Mouse (Mus musculus) spleen, postnatal 4 days (tissue): ENCODE results near the gene Snx8.

Experiments used
- DNase-seq, 2 experiments: peaks; one replicate each; pipeline ENCODE4 v3.0.0; 2022; ENCODE audit warnings: low spot score in 2 of 2

Snx8 gene

DNA sequence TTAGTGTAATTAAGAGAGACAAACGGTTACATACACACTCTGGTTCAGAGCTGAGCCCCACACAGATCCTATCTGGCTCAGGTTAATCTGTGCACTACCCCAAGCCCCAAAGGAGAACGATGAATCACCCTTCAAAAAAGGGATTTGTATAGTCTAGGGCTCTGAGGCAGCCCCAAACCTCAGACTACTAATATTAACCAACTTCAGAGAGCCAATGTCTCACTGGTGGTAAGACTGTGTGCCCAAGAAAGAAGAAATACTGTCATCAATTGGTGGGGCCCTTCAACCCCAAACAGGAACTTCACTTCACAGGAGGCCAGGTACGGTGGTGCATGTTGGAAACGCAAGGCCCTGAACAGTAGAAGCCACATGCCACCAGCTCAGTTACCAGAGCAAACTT, 43.8 kb downstream of the Snx8 start:
- no peak for DNase-seq

DNA sequence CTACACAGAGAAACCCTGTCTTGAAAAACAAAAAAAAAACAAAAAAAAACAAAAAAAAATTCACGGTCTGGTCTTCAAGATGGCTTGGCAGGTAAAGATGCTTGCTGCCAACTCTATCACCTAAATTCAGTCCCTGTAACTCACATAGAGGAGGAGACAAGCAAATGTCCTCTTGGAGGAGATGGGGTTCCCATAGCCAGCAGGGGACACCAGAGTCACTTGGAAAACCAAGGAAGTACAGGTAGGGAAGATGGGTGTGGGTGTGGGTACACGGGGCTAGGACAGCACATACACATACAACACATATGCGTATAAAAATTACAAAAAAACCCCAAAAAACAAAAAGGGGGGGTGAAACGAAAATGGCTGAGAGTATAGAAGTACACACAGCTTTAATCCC, 46.2 kb downstream of the Snx8 start:
- DNase-seq: no peak

DNA sequence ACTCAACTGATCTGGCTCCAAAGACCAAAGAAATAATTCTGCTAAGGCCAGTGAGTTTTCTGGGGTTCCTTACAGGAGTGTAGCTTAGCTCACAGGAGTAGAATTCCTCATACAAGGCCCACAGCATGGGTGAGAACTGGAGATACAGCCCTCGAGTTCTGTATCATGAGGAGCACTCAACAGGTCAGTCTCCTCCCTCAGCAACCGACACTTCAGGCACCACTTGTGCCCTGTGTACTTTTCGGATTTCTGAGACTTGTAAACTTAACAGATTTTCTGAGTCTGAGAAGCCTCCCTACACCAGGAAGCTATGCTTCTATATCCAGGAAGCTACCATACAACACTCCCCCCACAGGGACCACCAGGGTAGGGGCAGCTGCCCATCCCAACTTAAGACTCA, 49.2 kb downstream of the Snx8 start:
- DNase-seq: no peak

DNA sequence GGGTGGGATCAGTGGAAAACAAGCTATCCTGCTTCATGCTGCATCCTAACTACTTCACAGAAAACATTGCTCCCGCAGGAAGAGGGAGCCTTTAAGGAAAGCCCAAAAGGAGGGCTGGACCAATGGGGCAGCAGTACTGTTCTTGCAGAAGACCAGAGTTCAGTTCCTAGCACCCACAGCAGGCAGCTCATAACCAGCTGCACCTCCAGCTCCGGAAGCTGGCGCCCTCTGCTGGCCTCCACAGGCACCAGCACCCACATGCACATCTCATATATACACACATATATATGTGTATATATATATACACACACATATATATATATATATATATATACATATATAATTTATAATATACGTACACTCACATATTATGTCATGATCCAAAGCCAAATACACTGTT, 50.3 kb downstream of the Snx8 start:
- no peak for DNase-seq

- peak in 1 of 2 experiments; percentile 73 for DNase-seq
Measured at GRCm38 (mm10) chr5:140336680-140337079, 52.4 kb downstream of the Snx8 start.

- DNase-seq: no peak
Measured at GRCm38 (mm10) chr5:140333631-140334030, 55.4 kb downstream of the Snx8 start.

DNA sequence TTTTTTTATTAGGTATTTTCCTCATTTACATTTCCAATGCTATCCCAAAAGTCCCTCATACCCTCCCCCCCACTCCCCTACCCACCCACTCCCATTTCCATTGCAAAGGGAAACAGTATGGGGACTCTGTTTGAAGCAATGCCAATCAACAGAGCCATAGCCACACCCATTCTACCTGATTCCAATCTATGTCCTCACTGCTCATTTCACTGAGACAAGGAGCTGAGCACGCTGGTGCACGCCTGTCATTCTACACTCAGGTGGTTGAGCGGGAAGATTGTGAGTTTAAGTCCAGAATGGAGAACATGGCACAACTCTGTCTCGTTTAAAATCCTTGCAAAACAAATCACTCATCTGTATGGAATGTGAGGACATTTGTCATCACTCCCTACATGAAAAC, 56.5 kb downstream of the Snx8 start:
- no peak for DNase-seq

DNA sequence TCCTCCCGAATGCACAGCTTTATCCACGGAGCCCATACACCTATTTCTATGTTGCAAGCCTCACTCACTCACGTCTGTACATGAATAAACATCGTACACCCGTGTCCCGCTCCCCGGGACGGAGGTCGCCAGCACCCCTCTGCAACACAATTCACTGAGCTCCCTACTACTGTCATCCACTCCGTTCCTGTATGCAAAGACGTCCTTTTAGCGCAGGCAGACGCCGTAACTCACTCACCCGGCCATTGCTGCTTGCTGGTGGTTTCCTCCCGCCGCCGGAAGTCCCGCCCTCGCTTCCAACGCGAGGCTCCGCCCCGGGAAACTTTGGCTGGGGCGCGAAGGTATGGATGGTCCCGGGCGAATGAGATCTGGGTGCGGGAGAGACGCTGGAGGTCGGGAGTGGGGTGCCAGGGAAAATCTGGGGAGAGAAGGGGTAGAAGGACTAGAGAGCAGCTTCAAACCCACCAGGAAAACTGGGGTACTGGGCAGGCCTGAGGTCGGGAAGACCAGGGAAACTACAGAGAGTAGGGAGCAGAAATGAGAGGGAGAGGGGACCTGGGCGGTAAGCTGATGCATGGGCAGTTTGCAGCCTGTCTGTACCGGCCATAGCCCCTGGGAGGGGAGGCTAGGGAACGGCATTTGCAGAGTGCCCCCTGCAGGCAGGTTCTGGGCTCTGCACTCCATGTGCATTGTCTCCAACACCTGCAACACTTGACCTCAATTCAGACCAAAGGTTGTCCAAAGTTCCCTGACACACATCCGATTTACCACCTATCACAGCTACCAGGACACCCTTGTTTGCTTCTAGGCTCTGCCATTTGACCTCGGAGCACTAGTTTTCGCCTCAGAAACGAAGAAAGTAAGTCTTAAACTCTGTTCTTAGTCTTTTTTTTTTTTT, 57.2 kb downstream of the Snx8 start, which contains the start of gene Mrm2:
Mrm2 (minus strand) TSS at position 284 of the 898 bp plus-strand sequence.
- DNase-seq: peak; percentile 85 to 94

DNA sequence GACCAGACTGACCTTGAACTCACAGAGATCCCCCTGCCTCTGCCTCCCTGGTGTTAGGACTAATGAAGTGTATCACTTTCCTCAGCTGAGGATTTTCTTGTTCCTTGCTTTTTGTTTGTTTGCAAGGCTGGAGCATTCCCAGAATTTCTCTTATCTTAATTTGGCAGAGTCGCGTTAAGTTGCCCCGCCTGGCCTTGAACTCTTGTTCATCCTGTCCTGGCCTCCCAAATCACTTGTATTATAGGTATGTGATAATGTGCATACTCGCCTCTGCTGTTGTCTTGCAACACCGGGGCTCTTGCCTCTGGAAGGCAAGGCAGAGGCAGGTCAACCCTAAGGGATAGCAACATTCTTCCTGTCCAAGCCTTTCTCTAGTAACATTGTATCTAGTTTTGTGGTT, 65.0 kb downstream of the Snx8 start:
- no peak for DNase-seq

- DNase-seq: no peak
Measured at GRCm38 (mm10) chr5:140321756-140322575, 67.1 kb downstream of the Snx8 start.

- DNase-seq: peak; percentile 95 to 97
Measured at GRCm38 (mm10) chr5:140321042-140321755, 67.9 kb downstream of the Snx8 start, which contains the start of the genes Mad1l1 and Nudt1. Mad1l1 (minus strand) TSS chr5:140321552. Nudt1 (plus strand) TSS chr5:140321656.

GRCm38 (mm10) chr5:140316716-140317115, 72.3 kb downstream of the Snx8 start:
- DNase-seq: no peak

- no peak for DNase-seq
Measured at GRCm38 (mm10) chr5:140307602-140308001, 81.5 kb downstream of the Snx8 start.

- DNase-seq: no peak
Measured at GRCm38 (mm10) chr5:140306016-140306415, 83.0 kb downstream of the Snx8 start.

- no peak for DNase-seq
Measured at GRCm38 (mm10) chr5:140298291-140298690, 90.8 kb downstream of the Snx8 start.

DNA sequence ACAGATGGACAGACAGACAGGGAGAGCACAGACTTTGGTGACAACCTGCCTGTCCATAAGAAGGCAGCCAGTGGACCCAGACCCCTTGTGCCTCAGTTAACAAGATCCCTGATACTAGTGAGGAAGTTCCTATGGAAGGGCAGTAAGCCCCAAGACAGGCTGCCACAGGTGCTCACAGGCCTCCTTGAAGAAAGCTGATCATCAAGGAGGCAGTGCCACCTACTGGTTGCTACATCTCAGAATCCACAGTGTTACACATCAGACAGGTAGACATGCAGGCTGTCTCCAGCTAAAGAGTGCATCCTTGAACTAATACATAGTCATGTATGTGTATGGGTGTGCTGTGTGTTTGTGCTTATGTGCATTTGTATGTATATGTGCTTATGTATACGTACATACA, 96.9 kb downstream of the Snx8 start:
- DNase-seq: peak; percentile 32 to 69
